Mouse (Mus musculus) ES-E14 (cell line): ENCODE data around the gene Mapre1. TPM values are rescaled to one million over a fixed set of nuclear protein-coding genes. Genes with fewer than 3 reads are reported as not detected.
A peak's percentile ranks its signal among the peaks of the same experiment; 100 is the strongest.
"Not testable (repeated sequence)": the region's sequence is repeated elsewhere in the genome, so short reads cannot be mapped to it uniquely, and the experiment has no call there.

Source experiments
- DNase-seq: peaks from one replicate; pipeline ENCODE4 v3.0.0-alpha.2; 2013; ENCODE audit warnings: low read depth, low spot score
- H3K27ac ChIP-seq: 2 replicates; pipeline ENCODE4 v1.5.1; 2012; ENCODE audit warnings: low read depth, mild to moderate bottlenecking, low read length, moderate library complexity, mixed read lengths; ENCODE audit not compliant: poor library complexity, insufficient read depth, severe bottlenecking
- H3K36me3 ChIP-seq: 2 replicates; pipeline ENCODE4 v1.6.1; 2012; ENCODE audit warnings: mild to moderate bottlenecking, low read length, moderate library complexity, mixed read lengths; ENCODE audit not compliant: control insufficient read depth, poor library complexity, insufficient read depth, severe bottlenecking
- H3K4me1 ChIP-seq, 2 experiments: fragments of 150-350 bp in 1 of 2; sonication (generic) in 1 of 2; 2 replicates each; pipeline ENCODE4 v1.6.1; 2012; ENCODE audit warnings: low read length in 2 of 2, mild to moderate bottlenecking in 1 of 2, mixed read lengths in 1 of 2; ENCODE audit not compliant: control insufficient read depth in 2 of 2, insufficient read depth in 2 of 2, poor library complexity in 1 of 2
- H3K4me3 ChIP-seq, 2 experiments: fragments of 150-350 bp in 1 of 2; sonication (generic) in 1 of 2; 2 replicates each; pipeline ENCODE4 v1.5.1; 2012; ENCODE audit warnings: low read length in 2 of 2, low read depth in 1 of 2, mild to moderate bottlenecking in 1 of 2, mixed read lengths in 1 of 2; ENCODE audit not compliant: insufficient read depth in 1 of 2, poor library complexity in 1 of 2, severe bottlenecking in 1 of 2
- H3K9ac ChIP-seq: 2 replicates; pipeline ENCODE4 v1.6.1; 2012; ENCODE audit warnings: low read depth, mild to moderate bottlenecking, low read length, mixed read lengths; ENCODE audit not compliant: poor library complexity, insufficient read depth, severe bottlenecking
- H3K9me3 ChIP-seq: fragments of 150-350 bp; sonication (generic); 2 replicates; pipeline ENCODE4 v1.6.1; 2012; ENCODE audit warnings: low read depth, mild to moderate bottlenecking, low read length; ENCODE audit not compliant: control insufficient read depth, insufficient read depth
- CHD2 ChIP-seq: IDR thresholded peaks from 2 replicates; pipeline ENCODE4 v1.6.1; 2014; ENCODE audit warnings: mild to moderate bottlenecking, low read depth, low read length, inconsistent platforms
- HCFC1 ChIP-seq: IDR thresholded peaks from 2 replicates; pipeline ENCODE4 v1.6.1; 2012; ENCODE audit warnings: low read length, inconsistent platforms, borderline replicate concordance; ENCODE audit not compliant: insufficient read depth
- MAFK ChIP-seq: IDR thresholded peaks from 2 replicates; pipeline ENCODE4 v1.6.1; 2014; ENCODE audit warnings: mild to moderate bottlenecking, low read depth, low read length, inconsistent platforms; ENCODE audit not compliant: insufficient read depth
- ZC3H11A ChIP-seq: IDR thresholded peaks from 2 replicates; pipeline ENCODE4 v1.6.1; 2012; ENCODE audit warnings: low read depth, mild to moderate bottlenecking, inconsistent platforms, low read length, borderline replicate concordance
- ZNF384 ChIP-seq: IDR thresholded peaks from 2 replicates; pipeline ENCODE4 v1.6.1; 2012; ENCODE audit warnings: low read depth, low read length, inconsistent platforms
- in situ Hi-C, 2 experiments: fragments of 600-800 bp; cut with MboI; formaldehyde crosslinking; loops; one replicate each; pipeline ENCODE4 v1.15.1; 2025; ENCODE audit warnings: low sequenced_read_pairs in 2 of 2, inconsistent platforms in 1 of 2; ENCODE audit not compliant: unreplicated experiment in 2 of 2
- total RNA-seq: library from RNA; depleted of rRNA; stranded (reverse); fragments of 300-350 nt; gene quantifications from 2 replicates; pipeline ENCODE4 v1.2.3, GENCODE M21; 2012; rRNA removed

Mapre1 gene
- total RNA-seq: 23.8 and 67.4 TPM in 2 replicates

DNA sequence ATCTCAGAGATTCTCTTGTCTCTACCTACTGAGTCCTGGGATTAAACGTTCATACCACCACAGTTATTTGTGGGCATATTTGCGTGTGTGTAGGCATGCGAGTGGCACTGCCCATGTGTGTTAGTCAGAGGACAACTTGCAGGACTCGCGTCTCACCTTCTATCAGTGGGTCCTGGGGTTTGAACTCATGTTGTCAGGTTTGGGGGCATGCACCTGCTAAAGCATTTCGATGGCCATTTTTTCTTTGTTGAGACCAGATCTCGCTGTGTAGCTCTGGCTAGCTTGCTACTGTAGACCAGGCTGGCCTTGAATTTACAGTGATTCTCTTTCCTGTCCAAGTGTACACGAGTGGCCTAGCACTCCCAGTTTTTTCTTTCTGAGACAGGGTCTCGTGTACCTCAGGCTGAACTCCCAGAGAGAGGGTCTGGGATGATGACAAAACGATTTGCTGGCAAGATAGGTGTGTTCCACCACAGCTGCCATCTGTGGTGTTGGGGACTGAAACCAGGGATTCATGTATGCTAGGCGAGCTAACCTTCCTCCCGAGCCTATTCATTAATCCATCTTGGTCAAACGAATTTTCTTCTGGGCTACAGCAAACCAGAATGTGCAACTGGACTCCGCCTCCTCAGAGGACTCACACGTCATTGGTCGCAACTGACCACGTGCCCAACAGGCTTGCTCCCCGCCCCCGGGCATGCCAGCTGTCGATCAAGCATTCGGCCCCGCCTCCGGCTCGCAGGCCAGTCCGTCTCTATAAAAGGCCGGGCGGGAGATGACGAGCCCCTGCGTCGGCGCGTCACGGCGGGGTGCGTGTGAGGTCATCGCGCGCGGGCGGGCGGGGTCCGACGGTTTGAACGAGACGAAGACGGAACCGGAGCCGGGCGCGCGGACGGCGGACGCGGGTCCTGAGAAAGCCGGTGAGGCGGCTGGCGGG, at the start of gene Mapre1:
Gene Mapre1 (plus strand): TSS at position 775 of the 937 bp plus-strand sequence.
- H3K9ac ChIP-seq: peak within 1 kb of the TSS; percentile 97
- TF ChIP-seq CHD2 (0 out of 2 replicates have a peak, but pooled peaks have one; percentile 23), HCFC1 (no peak)
- DNase-seq: peak; percentile 98
- no peaks in the 10 kb centered on the region for H3K9me3 ChIP-seq
- in situ Hi-C loops: no loop called here
- H3K4me1 ChIP-seq: peaks cover 2 to 4% of the 10 kb centered on the region in 2 experiments
- H3K4me3 ChIP-seq: peak within 1 kb of the TSS; percentile 88
- H3K27ac ChIP-seq: peak within 1 kb of the TSS; percentile 94
- H3K36me3 ChIP-seq: no peaks in the 10 kb centered on the region; the same call in 1 of the 2 replicates

DNA sequence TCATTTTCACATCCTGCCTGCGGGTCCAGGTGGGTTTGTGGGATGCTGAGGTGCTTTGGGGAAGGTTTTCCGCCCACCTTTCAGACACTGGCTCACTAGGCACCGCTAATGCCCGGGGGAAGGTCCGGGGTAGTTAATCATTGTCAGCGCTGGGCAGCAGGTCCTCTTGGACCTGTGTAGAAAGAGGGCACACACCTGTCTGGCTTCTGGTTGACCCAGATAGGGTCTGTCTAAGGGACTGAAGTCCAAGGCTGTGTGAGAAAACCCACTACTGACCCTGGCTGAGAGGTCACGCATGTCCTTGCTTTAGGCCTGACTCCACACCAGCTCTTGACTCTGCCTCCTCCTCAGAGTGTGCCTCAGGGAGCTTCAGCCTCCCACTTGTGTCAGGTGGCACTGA, 47.7 kb upstream of the Mapre1 start:
- DNase-seq, H3K9ac ChIP-seq, H3K27ac ChIP-seq, H3K9me3 ChIP-seq, H3K4me3 ChIP-seq, H3K36me3 ChIP-seq, H3K4me1 ChIP-seq, in situ Hi-C loops: not testable (repeated sequence)

DNA sequence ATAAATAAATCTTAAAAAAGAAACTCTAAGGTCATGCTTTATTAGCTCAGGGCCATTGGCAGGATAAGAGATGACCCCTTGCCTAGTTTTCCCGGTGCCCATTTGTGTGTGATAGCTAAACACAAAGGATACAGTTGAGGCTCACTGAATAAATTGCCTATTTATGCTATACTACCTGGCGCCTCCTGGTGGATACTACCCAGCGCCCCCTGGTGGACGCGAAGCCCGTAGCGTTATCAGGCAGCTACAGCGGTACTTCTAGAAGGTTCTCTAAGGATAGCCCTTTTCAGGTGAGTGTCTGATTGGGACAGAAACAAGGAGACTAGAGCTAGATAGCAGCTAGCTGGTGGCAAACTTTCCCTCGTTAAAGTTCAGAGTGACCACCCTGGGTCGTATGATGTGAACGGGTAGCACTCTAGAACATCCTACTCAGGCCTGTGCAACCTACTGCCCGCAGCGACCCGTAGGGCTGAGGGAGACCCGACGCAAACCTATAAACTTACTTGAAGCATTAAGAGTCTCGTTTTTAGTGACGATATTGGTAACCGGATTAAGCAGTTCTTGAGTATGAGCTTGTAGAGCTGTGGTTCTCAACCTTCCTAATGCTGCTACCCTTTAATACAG, 46.5 kb upstream of the Mapre1 start:
- Histone ChIP-seq H3K9ac (no peak overlapping the region), H3K9me3 (no peaks in the 10 kb centered on the region), H3K27ac (no peak overlapping the region), H3K4me1 (no peaks in the 10 kb centered on the region), H3K36me3 (no peaks in the 10 kb centered on the region), H3K4me3 (no peak overlapping the region)
- in situ Hi-C loops: no loop called here
- TF ChIP-seq CHD2: no peak
- TF ChIP-seq HCFC1: no peak
- peak; percentile 50; the same call in 1 of the 2 replicates for TF ChIP-seq ZC3H11A
- DNase-seq: peak; percentile 51

DNA sequence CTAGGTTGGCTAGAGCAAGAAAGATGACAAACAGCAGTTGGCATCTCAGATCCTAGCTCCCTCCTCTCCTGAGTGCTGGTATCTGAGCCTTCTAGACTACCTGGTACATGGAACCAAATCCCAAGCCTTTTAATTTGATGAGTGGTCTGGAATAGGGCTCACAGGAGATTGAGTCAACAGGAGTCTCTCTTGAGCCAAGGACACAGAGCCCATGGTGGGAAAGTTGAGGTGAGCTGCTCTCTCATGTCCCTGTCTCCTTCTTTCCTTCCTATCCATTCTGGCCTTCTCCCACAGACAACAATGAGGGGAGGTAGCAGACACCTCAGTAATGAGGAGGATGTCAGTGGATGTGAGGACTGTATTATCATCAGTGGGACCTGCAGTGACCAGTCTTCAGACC, 44.7 kb upstream of the Mapre1 start, which contains the start of gene Dnmt3c:
Gene Dnmt3c (plus strand): TSS at position 301 of the 400 bp plus-strand sequence.
- no peak for TF ChIP-seq MAFK
- TF ChIP-seq CHD2: no peak
- TF ChIP-seq ZNF384: no peak
- TF ChIP-seq HCFC1: no peak
- TF ChIP-seq ZC3H11A: no peak
- Histone ChIP-seq H3K4me3 (no peak within 1 kb of the TSS), H3K9me3 (no peaks in the 10 kb centered on the region), H3K9ac (no peak within 1 kb of the TSS), H3K4me1 (no peaks in the 10 kb centered on the region), H3K36me3 (no peaks in the 10 kb centered on the region), H3K27ac (no peak within 1 kb of the TSS)
- in situ Hi-C loops: no loop called here
- no peak for DNase-seq
